Mouse (Mus musculus) hindbrain, embryonic 14.5 days (tissue): ENCODE measurements around the gene Tgm5. TPM values are rescaled to one million over a fixed set of nuclear protein-coding genes. Genes with fewer than 3 reads are reported as not detected.

Experiments used
- ATAC-seq: fragments of 200-750 bp; cut with Nextera tagmentation; 2 replicates; pipeline ENCODE4 v1.8.0; 2017; ENCODE audit warnings: moderate number of reproducible peaks, mild to moderate bottlenecking, moderate TSS enrichment, moderate library complexity; ENCODE audit not compliant: low FRiP score
- DNase-seq: peaks from one replicate; pipeline ENCODE4 v3.0.0-alpha.2; 2015; ENCODE audit warnings: low spot score
- H3K27ac ChIP-seq: fragments of 300-500 bp; sonication (generic); 2 replicates; pipeline ENCODE4 v1.5.1; 2014; ENCODE audit warnings: mild to moderate bottlenecking, moderate library complexity
- H3K27me3 ChIP-seq: fragments of 300-500 bp; sonication (generic); 2 replicates; pipeline ENCODE4 v1.6.1; 2014; ENCODE audit warnings: mild to moderate bottlenecking, low read length, mixed read lengths; ENCODE audit not compliant: control insufficient read depth, insufficient read depth
- H3K36me3 ChIP-seq: fragments of 300-500 bp; sonication (generic); replicated peaks from 2 replicates; pipeline ENCODE4 v1.6.1; 2014; ENCODE audit not compliant: control insufficient read depth, insufficient read depth
- H3K4me1 ChIP-seq: fragments of 300-500 bp; sonication (generic); replicated peaks from 2 replicates; pipeline ENCODE4 v1.6.1; 2014; ENCODE audit warnings: antibody characterized with exemption, low read length, mixed read lengths; ENCODE audit not compliant: control insufficient read depth, insufficient read depth
- H3K4me2 ChIP-seq: fragments of 300-500 bp; sonication (generic); replicated peaks from 2 replicates; pipeline ENCODE4 v1.6.1; 2014; ENCODE audit warnings: mild to moderate bottlenecking, moderate library complexity
- H3K4me3 ChIP-seq: fragments of 300-500 bp; sonication (generic); replicated peaks from 2 replicates; pipeline ENCODE4 v1.5.1; 2014; ENCODE audit warnings: mild to moderate bottlenecking, low read length
- H3K9ac ChIP-seq: fragments of 300-500 bp; sonication (generic); 2 replicates; pipeline ENCODE4 v1.6.1; 2014
- H3K9me3 ChIP-seq: fragments of 300-500 bp; sonication (generic); 2 replicates; pipeline ENCODE4 v1.6.1; 2016; ENCODE audit warnings: low read length; ENCODE audit not compliant: control insufficient read depth
- WGBS: fragments of 180-500 bp; shearing (Covaris S2); extraction: QIAGEN DNeasy Blood & Tissue Kit; methylation state at CpG from one replicate; pipeline ENCODE4 v1.1.7; 2014; 5-methylcytosine and 5-hydroxymethylcytosine counted together
- polyA plus RNA-seq: library from polyadenylated mRNA; unstranded; fragments of >200 nt; fragmentation: Nextera tagmentation; extraction: Ambion mirVana; gene quantifications from 2 replicates; pipeline ENCODE4 v1.2.1, GENCODE M21; 2014

Tgm5 gene
- polyA plus RNA-seq, 1 experiment from 2014 or later = 0.24 TPM

DNA sequence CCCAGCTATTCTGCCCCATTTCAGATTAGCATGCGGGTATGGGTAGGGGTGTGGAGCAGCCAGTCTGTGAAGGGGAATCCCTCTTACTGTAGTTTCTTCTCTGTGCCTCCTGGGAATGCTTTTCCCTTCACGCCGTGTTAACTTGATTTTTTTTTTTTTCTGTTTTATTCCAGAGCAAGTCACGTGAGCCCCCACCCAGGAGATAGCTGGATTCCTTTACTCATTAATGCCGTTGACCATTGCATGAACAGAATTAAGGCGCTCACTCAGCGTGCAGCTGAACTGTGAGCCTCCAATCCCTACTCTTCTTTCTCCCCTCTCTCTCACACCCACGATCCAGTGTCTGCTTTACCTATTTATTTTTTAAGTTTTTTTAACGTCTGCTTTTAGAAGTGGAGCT lies 69.4 kb downstream of the Tgm5 start:
- ATAC-seq = no peak
- 85% methylated on average over 9 of the region's 9 CpGs for WGBS
- peaks cover 67% of the 10 kb centered on the region for H3K36me3 ChIP-seq
- no peaks in the 10 kb centered on the region for H3K9me3 ChIP-seq
- no peak overlapping the region for H3K9ac ChIP-seq
- H3K27ac ChIP-seq = no peak overlapping the region
- H3K27me3 ChIP-seq = no peaks in the 10 kb centered on the region
- no peak for DNase-seq
- H3K4me1 ChIP-seq = no peaks in the 10 kb centered on the region
- H3K4me3 ChIP-seq = no peak overlapping the region
- H3K4me2 ChIP-seq = no peak overlapping the region

DNA sequence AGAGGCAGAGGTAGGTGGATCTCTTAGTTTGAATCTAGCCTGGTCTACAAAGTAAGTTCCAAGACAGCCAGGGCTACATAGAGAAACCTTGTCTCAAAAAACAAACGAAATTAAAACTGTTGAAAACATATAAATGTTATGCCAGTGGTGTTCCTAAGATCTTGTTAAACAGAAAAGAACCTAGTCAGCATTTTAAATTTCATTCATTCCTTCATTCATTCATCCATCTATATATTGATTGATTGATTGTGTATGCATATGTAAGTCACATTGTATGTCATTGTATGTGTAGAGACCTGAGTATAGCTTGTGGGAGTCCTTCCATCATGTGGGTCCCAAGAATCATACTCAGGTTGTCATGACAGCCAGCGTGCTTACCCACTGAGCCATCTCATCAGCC lies 70.1 kb downstream of the Tgm5 start:
- no peaks in the 10 kb centered on the region for H3K9me3 ChIP-seq

GRCm38 (mm10) chr2:121012676-121013075 lies 73.0 kb downstream of the Tgm5 start:
- Histone ChIP-seq H3K9ac (no peak overlapping the region), H3K36me3 (peaks cover 75% of the 10 kb centered on the region), H3K27ac (no peak overlapping the region), H3K4me3 (no peak overlapping the region), H3K9me3 (no peaks in the 10 kb centered on the region), H3K27me3 (no peaks in the 10 kb centered on the region), H3K4me1 (peaks cover 10% of the 10 kb centered on the region), H3K4me2 (no peak overlapping the region)
- ATAC-seq = no peak
- 93% methylated on average over 9 of the region's 9 CpGs for WGBS
- no peak for DNase-seq

More for the DNA sequence above, 70.1 kb downstream of the Tgm5 start:
- H3K4me2 ChIP-seq = no peak overlapping the region
- peaks cover 72% of the 10 kb centered on the region for H3K36me3 ChIP-seq
- 91% methylated on average over 2 of the region's 2 CpGs for WGBS
- H3K27ac ChIP-seq = no peak overlapping the region
- ATAC-seq (no peak), DNase-seq (no peak)
- no peaks in the 10 kb centered on the region for H3K4me1 ChIP-seq
- no peak overlapping the region for H3K4me3 ChIP-seq
- no peak overlapping the region for H3K9ac ChIP-seq
- H3K27me3 ChIP-seq = no peaks in the 10 kb centered on the region

DNA sequence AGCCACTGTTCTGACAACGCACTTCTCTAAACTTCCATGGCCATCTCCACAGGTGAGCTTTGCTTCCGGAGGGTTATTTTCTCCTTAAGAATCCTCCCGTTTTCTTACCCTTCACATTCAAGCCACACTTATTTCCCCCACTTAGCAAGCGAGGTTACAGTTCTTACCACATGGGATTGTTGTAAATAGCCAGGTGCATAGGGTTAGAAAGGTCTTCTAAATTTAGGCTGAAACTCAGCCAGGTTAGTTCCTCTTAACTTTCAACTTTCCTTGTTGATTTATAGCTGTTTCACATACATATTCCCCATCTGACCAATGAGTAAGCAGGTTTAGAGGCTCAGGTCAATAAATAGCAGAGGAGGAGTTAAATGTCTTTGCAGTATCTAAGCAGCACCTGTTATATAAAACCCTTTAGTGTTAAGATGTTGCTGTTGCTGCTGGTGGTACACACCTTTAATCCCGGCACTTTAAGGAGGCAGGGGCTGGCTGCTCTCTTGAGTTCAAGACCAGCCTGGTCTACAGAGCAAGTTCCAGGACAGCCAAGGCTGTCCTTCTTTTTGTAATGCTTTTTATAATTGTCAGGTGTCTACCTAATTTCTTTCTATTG lies 76.5 kb downstream of the Tgm5 start:
- no peak overlapping the region for H3K27ac ChIP-seq
- peak overlapping the region; percentile 63 for H3K4me3 ChIP-seq
- H3K27me3 ChIP-seq = no peaks in the 10 kb centered on the region
- H3K9me3 ChIP-seq = no peaks in the 10 kb centered on the region
- peak overlapping the region; percentile 71 for H3K9ac ChIP-seq
- peaks cover 42% of the 10 kb centered on the region for H3K36me3 ChIP-seq
- DNase-seq = no peak
- no peak for ATAC-seq
- peak overlapping the region; percentile 65 for H3K4me2 ChIP-seq
- peaks cover 10% of the 10 kb centered on the region for H3K4me1 ChIP-seq
- 27% methylated on average over 5 of the region's 5 CpGs for WGBS

- Histone ChIP-seq H3K4me3 (peak overlapping the region; percentile 63), H3K4me1 (peaks cover 10% of the 10 kb centered on the region), H3K36me3 (peaks cover 36% of the 10 kb centered on the region), H3K9ac (peak overlapping the region; percentile 71), H3K9me3 (no peaks in the 10 kb centered on the region), H3K27ac (no peak overlapping the region), H3K4me2 (peak overlapping the region; percentile 65), H3K27me3 (no peaks in the 10 kb centered on the region)
- WGBS = under 1% methylated on average over 12 of the region's 12 CpGs
- DNase-seq (no peak), ATAC-seq (peak; percentile 33; the same call in 1 of the 2 replicates)
Observed at GRCm38 (mm10) chr2:121008664-121009007, 77.0 kb downstream of the Tgm5 start.

DNA sequence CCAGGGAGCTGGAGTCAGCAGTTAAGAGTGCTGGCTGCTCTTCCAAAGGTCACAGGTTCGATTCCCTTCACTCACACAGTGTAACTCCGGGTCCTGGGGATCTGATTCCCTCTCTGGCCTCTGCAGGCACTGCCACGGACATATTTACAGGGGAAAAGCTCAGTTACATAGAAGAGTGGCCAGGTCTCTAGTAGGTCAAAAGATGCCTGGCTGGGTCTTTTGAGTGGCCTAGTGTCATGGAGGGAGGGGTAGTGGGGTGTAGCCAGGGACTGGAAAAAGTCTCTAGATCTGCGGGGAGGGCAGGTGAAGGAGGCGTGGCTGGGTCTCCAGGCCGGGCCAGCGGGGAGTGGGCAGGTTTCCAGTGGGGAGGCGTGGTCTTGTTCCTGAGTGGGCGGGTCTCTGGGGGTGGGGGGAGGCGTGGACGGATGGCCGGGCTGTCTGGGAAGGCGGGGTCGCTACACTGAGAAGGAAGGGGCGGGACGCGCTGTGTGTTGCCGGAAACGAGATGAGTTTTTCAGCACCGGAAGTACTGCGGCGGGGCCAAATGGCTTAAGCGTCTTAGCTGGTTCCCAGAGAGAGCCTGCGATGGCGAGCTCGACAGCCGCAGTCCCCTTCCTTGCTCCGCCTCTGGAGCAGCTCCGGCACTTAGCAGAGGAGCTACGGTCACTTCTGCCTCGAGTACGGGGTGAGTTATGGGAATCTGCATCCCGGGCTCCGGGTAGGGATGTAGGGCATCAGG lies 77.5 kb downstream of the Tgm5 start, which contains the start of gene Ccndbp1:
Gene Ccndbp1 (plus strand): TSS at position 479 of the 739 bp plus-strand sequence.
- peak; percentile 96 for ATAC-seq
- Histone ChIP-seq H3K9me3 (no peaks in the 10 kb centered on the region), H3K27me3 (no peaks in the 10 kb centered on the region), H3K27ac (no peak within 1 kb of the TSS), H3K9ac (peak within 1 kb of the TSS; percentile 71), H3K4me1 (peaks cover 10% of the 10 kb centered on the region), H3K4me2 (peak within 1 kb of the TSS; percentile 65), H3K36me3 (peaks cover 31% of the 10 kb centered on the region), H3K4me3 (peak within 1 kb of the TSS; percentile 63)
- DNase-seq = peak; percentile 89
- 1% methylated on average over 34 of the region's 34 CpGs for WGBS

DNA sequence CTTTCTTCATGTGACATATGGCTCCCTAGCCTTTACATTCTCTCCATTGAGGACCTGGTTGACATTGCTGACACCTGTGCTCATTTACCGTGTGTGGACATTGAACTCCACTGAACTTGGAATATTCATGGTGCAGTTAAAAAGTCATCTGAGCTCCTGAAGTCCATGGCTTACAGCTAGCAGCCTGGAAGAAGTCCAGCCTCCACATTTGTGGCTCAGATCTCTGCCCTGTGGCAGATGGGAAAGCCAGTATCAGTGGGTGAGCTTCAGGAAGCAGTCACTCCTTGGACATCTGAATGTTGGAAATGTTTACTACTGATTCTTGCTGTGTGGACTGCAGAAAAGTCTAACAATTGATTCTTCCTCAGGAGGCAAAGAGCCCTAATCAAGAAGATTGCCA lies 78.7 kb downstream of the Tgm5 start:
- H3K4me1 ChIP-seq = peaks cover 10% of the 10 kb centered on the region
- peaks cover 20% of the 10 kb centered on the region for H3K36me3 ChIP-seq
- no peak overlapping the region for H3K9ac ChIP-seq
- H3K27me3 ChIP-seq = no peaks in the 10 kb centered on the region
- H3K4me2 ChIP-seq = no peak overlapping the region
- ATAC-seq (no peak), DNase-seq (no peak)
- 91% methylated on average over 1 of the region's 1 CpGs for WGBS
- H3K4me3 ChIP-seq = no peak overlapping the region
- H3K9me3 ChIP-seq = no peaks in the 10 kb centered on the region
- H3K27ac ChIP-seq = no peak overlapping the region

DNA sequence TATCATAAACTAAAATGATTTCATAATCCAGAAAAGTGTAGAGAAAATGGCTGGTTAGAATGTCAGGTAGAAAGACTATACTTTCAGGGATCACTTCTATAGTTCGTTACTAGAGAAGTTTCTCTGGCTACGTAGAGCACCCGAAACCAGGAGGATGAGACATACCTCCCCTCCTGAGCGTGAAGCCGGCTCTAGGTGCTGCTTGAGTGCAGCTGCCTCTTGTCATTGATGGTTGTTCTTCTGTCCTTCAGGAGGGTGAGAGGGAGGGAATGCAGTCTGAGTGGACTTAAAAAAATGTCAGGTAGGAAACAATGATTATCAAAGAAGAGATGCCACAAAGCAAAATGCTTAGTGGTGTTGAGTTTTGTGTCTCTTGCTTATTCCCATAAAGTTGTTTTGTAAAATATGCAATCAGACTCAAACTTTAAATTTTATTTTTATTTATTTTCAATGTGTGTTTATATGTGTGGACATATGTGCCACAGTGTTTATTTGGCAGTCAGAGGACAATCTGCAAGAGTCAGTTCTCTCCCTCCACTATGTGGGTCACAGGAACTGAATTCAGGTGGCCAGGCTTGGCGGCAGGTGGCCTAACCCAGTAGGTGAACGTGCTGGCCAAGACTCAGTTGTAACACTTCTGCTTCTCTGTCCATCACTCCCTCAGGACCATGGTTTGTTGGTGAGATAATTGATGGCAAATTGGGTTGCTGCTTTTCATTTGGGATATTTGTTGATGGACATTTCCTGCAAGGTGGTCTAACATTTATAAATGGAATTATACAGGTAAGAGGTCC lies 81.4 kb downstream of the Tgm5 start:
- H3K9me3 ChIP-seq = no peaks in the 10 kb centered on the region
- no peak overlapping the region for H3K4me2 ChIP-seq
- no peaks in the 10 kb centered on the region for H3K27me3 ChIP-seq
- peaks cover 5% of the 10 kb centered on the region for H3K4me1 ChIP-seq
- ATAC-seq = no peak
- H3K27ac ChIP-seq = no peak overlapping the region
- H3K9ac ChIP-seq = no peak overlapping the region
- no peak overlapping the region for H3K4me3 ChIP-seq
- no peak for DNase-seq
- 86% methylated on average over 7 of the region's 7 CpGs for WGBS
- H3K36me3 ChIP-seq = no peaks in the 10 kb centered on the region

DNA sequence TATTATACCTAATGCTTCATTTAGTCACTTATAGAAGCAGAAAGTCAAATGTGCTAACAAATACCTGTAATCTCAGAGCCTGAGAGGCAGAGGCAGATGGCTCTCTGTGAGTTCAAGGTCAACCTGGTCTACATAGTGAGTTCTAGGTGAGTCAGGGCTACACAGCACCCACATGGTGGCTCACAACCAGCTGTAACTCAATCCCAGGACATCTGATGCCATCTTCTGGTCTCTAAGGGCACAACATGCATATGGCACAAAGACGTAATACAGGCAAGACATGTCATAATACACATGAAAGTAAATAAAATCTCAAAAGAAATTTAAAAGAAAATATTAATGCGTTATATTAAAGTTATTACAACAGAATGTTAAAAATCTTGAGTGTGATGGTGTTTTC lies 82.1 kb downstream of the Tgm5 start:
- H3K9ac ChIP-seq = no peak overlapping the region
- DNase-seq (no peak), ATAC-seq (no peak)
- no peak overlapping the region for H3K4me2 ChIP-seq
- no peaks in the 10 kb centered on the region for H3K36me3 ChIP-seq
- no peak overlapping the region for H3K27ac ChIP-seq
- H3K4me3 ChIP-seq = no peak overlapping the region
- H3K9me3 ChIP-seq = no peaks in the 10 kb centered on the region
- no peaks in the 10 kb centered on the region for H3K4me1 ChIP-seq
- H3K27me3 ChIP-seq = no peaks in the 10 kb centered on the region
- 72% methylated on average over 2 of the region's 2 CpGs for WGBS
